Mouse (Mus musculus) induced T-regulatory cell, adult 2 months (primary cell): ENCODE data around the gene Stat4.
"Not testable (repeated sequence)": the region's sequence is repeated elsewhere in the genome, so short reads cannot be mapped to it uniquely, and the experiment has no call there.

Experiments used
- DNase-seq: peaks from one replicate; pipeline ENCODE4 v3.0.0-alpha.2; 2012; ENCODE audit warnings: low read depth

Gene Stat4

GRCm38 (mm10) chr1:52028686-52029085 is 41.7 kb downstream of the Stat4 start:
- DNase-seq = no peak

DNA sequence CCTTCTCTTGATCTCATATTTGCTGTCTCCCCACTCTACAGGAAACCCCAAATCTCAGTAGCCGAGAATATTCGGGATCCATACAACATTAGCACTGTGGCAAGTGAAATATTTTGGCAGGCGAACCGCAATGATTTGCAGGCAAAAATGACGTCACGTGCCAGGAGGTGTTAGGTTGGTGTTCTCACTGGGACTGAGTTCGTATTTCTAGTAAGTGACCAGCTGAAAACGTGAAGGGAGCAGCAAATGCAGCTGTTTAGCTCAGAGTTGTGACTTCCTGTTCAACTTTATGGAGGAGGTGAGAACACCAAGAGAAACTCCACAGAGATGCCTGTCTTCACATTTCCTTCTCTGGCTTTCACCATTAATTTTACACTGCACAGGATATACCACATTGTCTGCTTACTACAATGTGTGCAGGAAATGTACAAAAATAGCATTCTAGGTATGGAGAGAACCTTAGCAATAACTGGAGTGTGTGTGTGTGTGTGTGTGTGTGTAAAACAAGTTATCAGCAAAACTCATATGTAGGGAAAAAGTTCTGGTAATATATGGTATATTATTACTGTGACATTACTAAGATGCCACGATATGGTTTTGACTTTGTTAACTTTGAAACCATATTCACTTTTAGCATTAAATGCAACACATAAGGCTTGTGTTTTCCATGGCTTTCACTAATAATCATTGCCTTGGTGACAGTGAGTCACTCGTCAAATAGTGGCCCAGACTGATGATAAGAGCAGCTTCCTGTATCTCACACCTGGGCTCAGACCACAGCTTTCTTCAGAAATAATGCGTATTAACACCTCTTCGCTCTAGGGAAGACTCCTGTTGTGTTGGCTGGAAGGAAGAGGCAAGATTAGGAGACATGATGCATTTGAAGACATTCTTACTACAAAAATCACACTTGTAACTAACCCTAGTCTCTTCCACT is 48.1 kb downstream of the Stat4 start:
- DNase-seq = peak; percentile 68

DNA sequence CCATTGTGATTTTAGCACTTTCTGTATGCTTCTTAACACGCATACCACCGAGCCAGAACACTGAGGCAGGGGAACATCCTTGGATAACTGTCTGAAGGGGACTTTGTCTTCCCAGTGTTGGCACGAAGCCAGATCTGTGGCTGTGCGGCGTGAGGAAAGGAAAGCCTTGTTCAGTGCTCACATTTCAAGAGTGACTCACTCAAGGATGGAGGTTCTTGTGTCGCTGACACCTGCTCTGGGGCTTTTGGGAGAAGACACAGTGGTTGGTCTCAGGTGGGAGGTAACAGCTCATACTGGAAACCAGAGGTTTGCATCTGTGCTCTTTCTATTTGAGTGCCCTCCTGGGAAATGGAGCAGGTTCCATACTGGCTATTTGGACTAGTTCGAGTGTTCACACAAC is 52.2 kb downstream of the Stat4 start:
- DNase-seq = peak; percentile 70

DNA sequence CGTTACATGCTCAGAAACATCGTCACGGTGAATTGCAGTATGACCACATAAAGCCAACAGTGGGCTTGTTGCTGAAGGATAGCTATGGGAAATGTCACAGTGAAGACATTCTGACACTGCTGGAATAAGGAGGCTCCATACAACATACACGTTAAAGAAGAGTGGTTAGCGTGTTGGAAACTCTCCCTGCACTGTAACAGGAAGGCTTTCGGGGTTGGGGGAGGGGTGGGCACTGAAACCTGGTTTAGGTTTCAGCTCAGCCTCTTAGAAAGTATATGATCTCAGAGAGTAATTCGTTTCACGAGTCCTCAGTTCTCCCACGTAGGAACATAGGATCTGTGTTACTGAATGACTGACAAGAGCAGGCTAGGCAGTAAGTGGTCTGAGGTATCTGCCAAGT is 52.7 kb downstream of the Stat4 start:
- peak; percentile 69 for DNase-seq

GRCm38 (mm10) chr1:52040366-52041061 is 53.6 kb downstream of the Stat4 start:
- peak; percentile 66 for DNase-seq

- DNase-seq = no peak
Measured at GRCm38 (mm10) chr1:52043191-52043590, 56.2 kb downstream of the Stat4 start.

DNA sequence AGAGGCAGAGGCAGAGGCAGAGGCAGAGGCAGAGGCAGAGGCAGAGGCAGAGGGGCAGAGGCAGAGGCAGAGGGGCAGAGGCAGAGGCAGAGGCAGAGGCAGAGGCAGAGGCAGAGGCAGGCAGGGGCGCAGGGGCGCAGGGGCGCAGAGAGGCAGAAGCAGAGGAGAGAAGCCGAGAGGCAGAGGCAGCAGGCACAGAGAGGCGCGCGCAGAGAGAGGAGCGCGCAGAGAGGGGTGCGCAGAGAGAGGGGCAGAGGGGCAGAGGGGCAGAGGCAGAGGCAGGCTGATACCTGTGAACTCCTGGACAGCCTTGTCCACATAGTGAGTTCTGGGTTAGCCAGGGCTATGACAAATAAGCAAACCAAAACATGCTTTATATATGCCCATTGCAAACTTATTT is 59.9 kb downstream of the Stat4 start:
- DNase-seq = not testable (repeated sequence)

DNA sequence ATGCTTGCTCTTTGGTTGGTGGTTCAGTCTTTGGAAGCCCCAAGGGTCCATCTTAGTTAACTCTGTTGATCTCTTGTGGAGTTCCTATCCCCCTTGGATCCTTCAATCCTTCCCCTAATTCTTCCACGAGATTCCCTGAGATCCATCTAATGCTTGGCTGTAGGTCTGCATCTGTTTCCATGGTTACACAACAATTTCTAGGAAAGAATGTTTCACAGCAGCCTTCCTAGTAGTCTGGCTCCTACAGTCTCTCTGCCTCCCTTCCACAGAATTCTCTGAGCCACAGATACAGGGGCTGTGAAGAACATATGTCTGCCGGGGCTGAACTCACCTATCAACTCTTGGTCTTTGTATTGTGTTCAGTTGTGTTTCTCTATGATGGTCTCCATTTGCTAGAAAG is 61.8 kb downstream of the Stat4 start:
- no peak for DNase-seq

- DNase-seq = no peak
Measured at GRCm38 (mm10) chr1:52049827-52050226, 62.9 kb downstream of the Stat4 start.

DNA sequence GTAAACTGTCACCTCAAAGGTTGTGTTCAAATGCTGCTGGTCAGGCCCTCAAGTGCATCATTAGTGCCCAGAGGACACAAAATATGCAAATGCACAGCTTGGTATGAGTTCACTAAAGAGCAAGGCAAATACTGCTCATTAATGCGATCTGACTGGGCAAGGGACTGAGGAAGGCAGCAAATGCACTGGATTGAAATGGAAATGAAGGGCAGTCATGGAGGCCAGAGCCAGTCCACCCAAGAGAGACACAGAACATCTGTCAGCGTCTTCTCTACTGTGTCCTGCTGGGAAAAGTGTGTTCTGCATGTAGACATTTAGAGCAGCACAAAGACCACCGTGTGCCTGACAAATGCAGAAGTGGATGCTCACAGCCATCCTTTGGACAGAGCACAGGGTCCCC is 64.6 kb downstream of the Stat4 start:
- no peak for DNase-seq

- DNase-seq = peak; percentile 71
Measured at GRCm38 (mm10) chr1:52052910-52053309, 66.0 kb downstream of the Stat4 start.

DNA sequence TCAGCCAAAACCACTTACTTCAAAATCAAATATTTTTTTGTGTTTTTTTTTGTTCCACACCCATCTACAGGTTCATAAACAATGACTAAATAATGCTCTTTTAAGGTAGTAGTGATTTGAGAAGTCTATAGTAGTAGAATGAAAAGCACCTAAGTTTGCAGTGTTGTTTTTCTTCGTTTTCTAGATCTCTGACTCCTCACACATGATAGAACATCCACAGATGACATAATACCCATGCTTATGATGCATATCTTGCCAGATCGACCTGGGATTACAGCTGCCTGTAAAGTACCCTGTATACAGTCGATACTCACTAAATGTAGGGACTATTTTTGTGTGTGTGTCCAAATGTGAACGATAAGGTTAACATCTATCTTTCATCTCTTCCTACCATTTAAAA is 69.0 kb downstream of the Stat4 start:
- DNase-seq = peak; percentile 50

DNA sequence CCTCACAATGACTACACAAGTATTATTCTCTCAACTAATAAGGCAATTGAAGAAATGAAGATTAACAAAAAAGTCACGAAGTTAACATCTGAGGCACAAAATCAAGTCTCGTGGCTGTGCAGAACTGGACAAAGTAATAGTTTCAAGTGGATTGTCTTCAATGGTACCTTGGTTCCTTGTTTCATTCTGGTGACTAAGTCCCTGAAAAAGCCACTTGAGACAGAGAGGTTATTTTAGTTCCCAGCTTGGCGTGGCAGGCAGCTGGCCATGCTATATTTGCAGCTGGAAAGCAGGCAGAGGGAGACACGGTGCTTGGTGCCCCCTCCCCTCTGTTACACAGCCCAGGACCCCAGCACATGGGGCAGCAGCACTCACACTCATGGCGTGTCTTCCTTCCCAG is 70.2 kb downstream of the Stat4 start:
- DNase-seq = no peak

GRCm38 (mm10) chr1:52066276-52066675 is 79.3 kb downstream of the Stat4 start:
- DNase-seq = peak; percentile 47

DNA sequence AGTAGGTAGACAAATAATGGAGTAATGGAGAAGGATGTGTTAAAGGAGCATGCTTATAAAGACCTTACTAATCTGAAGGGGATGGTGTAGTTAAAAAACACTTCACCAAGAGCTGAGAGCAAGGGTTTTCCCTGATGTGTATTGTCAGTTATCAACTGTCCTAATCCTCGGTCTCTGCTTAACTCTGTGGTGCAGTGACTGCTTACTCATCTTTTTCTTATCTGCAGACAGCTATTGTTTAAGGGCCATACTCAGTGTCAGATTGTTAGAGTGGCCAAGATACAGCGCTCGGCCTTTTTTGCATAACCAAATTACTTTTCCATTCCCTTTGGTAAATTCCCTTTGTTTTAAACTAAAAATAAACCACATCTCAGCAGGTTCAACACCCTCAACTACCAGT is 79.7 kb downstream of the Stat4 start:
- DNase-seq = peak; percentile 45

GRCm38 (mm10) chr1:52079724-52080367 is 92.9 kb downstream of the Stat4 start:
- DNase-seq = no peak

DNA sequence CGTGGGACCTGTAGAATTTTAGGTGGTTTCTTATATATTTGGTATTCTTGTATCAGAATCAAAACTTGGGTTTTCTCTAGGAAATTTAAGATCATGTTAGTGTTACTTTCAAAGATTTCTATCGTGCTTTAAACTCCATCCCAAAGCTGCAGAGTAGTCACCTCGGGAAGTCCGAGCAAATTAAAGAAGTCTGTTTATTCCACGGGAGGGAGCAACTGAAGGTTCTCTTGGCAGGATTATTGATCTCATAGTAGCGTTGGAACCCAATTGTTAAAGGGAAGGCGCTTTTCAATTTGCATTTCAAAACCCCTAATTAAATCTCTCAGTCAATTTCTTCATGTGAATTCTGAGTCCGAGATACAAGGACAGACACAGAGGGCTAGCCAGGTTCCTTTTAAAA is 93.4 kb downstream of the Stat4 start:
- DNase-seq = no peak

DNA sequence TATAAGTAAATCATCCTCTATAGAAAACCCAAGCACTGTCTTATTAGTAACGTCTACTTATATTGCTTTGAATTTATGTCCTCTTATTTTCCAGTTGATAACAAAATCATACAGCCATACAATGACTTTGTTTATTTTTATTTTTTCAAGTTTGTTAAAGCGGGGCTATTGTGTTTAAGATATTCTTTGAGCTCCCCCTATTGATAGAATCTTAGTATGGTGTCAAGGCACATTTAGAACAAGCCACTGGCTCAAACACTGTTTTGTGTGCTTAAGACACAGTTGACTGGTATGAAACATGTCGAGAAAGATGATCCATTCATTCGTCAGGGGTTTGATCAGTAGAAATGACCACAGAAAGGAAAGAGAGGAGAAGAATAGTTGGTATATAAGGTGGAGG is 99.3 kb downstream of the Stat4 start:
- peak; percentile 59 for DNase-seq

DNA sequence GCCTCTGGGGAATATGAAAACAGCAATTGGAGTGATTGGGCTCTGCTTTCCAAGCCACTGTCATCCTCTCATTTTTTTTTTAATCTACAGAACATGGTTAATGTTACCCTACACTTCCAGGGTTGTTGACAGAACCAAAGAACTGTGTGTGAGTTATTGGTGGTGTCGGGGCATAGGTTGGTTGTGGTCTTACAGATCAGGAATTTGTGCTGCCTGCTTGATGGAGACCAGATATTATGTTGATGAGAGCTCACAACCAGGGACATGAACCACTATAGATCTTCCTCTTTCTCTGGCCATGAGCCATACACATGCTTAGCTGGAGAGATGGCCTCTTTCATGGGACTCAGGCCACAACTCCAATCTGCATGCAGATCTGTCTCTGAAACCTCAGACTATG is 100.2 kb downstream of the Stat4 start:
- no peak for DNase-seq

DNA sequence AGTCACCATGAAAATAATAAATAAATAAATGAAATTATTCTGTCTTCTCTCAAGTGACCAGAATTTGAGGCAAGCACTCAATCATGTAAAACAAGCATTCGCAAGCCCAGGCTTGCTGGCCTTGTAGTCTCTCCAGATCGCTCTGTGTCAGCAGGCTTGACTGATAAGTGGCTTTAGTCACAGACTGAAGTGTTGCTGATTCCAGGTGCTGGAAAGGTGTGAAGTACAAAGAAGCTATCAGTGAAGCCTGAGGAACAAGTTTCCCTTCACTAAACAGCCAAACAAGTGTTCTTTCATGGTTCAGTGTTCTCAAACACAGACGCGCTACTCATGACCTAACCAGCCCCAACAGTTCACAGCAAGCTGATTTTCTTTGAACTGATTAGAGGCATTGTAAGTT is 101.7 kb downstream of the Stat4 start:
- DNase-seq = no peak

GRCm38 (mm10) chr1:52098618-52099232 is 111.8 kb downstream of the Stat4 start:
- DNase-seq = peak; percentile 82

DNA sequence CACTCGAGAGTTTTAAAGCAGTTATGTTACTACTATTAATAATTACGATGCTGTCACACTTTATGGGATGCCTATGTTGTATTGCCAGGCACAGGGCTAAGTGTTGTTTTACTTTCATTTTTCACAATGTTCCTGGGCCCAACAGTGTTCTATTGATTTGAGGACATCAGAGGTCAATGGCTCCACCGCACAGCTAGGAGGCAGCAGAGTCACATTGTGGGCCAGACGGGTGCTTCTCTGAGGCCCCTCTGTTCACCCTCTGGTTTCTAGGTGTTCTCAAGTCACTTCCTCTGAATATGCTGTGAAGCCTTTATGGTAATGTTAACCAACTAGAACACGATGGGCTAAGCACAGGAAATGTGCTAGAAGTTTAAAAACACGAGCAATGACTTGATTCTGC is 113.5 kb downstream of the Stat4 start:
- DNase-seq = peak; percentile 88
